Mouse (Mus musculus): ENCODE measurements around the gene AU022252. TPM values are rescaled to one million over a fixed set of nuclear protein-coding genes. Genes with fewer than 3 reads are reported as not detected.

Gene AU022252
- total and polyA plus RNA-seq, 2 experiments: 16.6 to 23.6 TPM

DNA sequence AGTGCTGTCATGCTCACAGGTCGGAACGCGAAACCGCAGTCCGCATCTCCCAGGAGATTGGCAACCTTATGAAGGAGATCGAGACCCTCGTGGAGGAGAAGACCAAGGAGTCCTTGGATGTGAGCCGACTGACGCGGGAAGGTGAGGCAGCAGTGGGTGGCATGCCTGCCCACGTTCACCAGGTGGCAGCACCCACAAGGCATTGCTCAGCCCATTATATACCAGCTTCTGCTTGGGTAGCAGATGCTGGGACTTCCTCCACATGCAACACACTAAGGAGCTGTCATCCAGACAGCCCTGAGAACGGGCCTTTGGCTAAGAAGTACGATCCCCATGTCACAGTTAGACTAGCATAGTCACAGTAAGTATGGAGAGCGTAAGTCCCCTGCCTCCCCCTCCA, 9.2 kb upstream of the AU022252 start:
- Histone ChIP-seq H3K4me1 (ENCODE audit: control insufficient read depth, insufficient read depth, low read length) (peaks cover 6% of the 10 kb centered on the region; the same call in 1 of the 2 replicates), H3K79me2 (ENCODE audit: control insufficient read depth, insufficient read depth, low read length) (no peaks in the 10 kb centered on the region), H3K36me3 (ENCODE audit: control insufficient read depth, insufficient read depth, low read length) (peaks cover 7% of the 10 kb centered on the region; the same call in 1 of the 2 replicates), H3K27me3 (ENCODE audit: control insufficient read depth, insufficient read depth, low read length) (no peaks in the 10 kb centered on the region), H3K4me3 (ENCODE audit: insufficient read depth, low read depth, low read length) (no peak overlapping the region), H3K9ac (ENCODE audit: low read depth, low read length) (no peak overlapping the region), H3K27ac (replicated peaks; ENCODE audit: insufficient read depth, low read depth, low read length) (no peak overlapping the region)
- no peak for DNase-seq (ENCODE audit: extremely low read depth, low read depth, low spot score)
- peak; percentile 78 for TF ChIP-seq CTCF (IDR thresholded peaks at IDR 0.05; ENCODE audit: low read depth, low read length)
- TF ChIP-seq POLR2A (IDR thresholded peaks at IDR 0.05; ENCODE audit: extremely low read depth, insufficient read depth, low read length): no peak
- WGBS: 91% methylated on average over 14 of the region's 14 CpGs

DNA sequence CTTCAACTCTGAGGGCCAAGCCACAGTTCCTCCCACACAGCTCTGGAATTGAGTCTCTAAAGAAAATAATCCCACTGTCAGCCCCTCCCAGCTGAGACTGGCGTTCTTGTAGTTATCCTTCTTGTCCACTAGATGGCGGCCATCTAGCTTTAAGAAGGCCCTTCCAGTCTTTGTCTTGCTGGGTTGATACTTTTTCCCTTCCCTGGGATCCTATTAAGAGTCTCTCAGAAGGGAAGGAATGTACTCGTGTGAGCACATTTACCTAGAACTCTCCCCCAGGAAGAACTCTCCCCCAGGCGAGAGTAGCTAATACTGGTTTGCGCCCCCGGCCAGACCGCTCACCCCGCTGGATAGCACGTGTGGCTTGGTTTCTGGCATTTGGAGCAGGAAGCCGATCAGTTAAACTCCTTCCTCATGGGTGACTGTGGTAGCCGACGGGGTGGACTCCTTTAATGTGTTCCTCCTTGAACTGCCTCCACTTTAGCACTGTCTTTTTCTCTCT, 6.7 kb upstream of the AU022252 start:
- Histone ChIP-seq H3K36me3 (ENCODE audit: control insufficient read depth, insufficient read depth, low read length) (peaks cover 7% of the 10 kb centered on the region; the same call in 1 of the 2 replicates), H3K4me3 (ENCODE audit: insufficient read depth, low read depth, low read length) (peak overlapping the region; percentile 27; the same call in 1 of the 2 replicates), H3K27me3 (ENCODE audit: control insufficient read depth, insufficient read depth, low read length) (no peaks in the 10 kb centered on the region), H3K27ac (replicated peaks; ENCODE audit: insufficient read depth, low read depth, low read length) (no peak overlapping the region), H3K79me2 (ENCODE audit: control insufficient read depth, insufficient read depth, low read length) (no peaks in the 10 kb centered on the region), H3K9ac (ENCODE audit: low read depth, low read length) (no peak overlapping the region; the same call in 1 of the 2 replicates), H3K4me1 (ENCODE audit: control insufficient read depth, insufficient read depth, low read length) (peaks cover 6% of the 10 kb centered on the region; the same call in 1 of the 2 replicates)
- no peak for TF ChIP-seq POLR2A (IDR thresholded peaks at IDR 0.05; ENCODE audit: extremely low read depth, insufficient read depth, low read length)
- TF ChIP-seq CTCF (IDR thresholded peaks at IDR 0.05; ENCODE audit: low read depth, low read length): peak; percentile 54; the same call in 1 of the 2 replicates
- 58% methylated on average over 12 of the region's 12 CpGs for WGBS
- DNase-seq (ENCODE audit: extremely low read depth, low read depth, low spot score): no peak

DNA sequence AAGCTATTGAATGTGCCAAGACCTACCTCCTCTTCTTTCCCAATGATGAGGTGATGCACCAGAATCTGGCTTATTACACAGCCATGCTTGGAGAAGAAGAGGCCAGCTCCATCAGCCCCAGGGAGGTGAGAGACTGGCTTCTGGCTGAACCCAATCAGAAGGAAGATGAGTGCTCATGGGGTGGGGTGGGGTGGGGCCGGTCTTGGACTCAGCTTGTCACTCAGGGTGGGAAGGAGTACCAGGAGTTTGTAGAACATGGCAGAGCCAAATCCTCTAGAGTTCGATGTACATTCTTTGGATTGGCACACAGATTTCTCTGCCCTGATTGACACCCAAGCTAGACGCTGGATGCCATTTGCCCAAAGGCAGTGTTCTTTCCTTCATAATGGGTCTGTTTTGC, 6.1 kb upstream of the AU022252 start:
- H3K79me2 ChIP-seq (ENCODE audit: control insufficient read depth, insufficient read depth, low read length): no peaks in the 10 kb centered on the region
- peaks cover 6% of the 10 kb centered on the region; the same call in 1 of the 2 replicates for H3K4me1 ChIP-seq (ENCODE audit: control insufficient read depth, insufficient read depth, low read length)
- no peak overlapping the region for H3K4me3 ChIP-seq (ENCODE audit: insufficient read depth, low read depth, low read length)
- no peak for DNase-seq (ENCODE audit: extremely low read depth, low read depth, low spot score)
- TF ChIP-seq POLR2A (IDR thresholded peaks at IDR 0.05; ENCODE audit: extremely low read depth, insufficient read depth, low read length): no peak
- no peak for TF ChIP-seq CTCF (IDR thresholded peaks at IDR 0.05; ENCODE audit: low read depth, low read length)
- H3K9ac ChIP-seq (ENCODE audit: low read depth, low read length): no peak overlapping the region
- WGBS: 70% methylated on average over 3 of the region's 3 CpGs
- H3K27me3 ChIP-seq (ENCODE audit: control insufficient read depth, insufficient read depth, low read length): no peaks in the 10 kb centered on the region
- peaks cover 7% of the 10 kb centered on the region; the same call in 1 of the 2 replicates for H3K36me3 ChIP-seq (ENCODE audit: control insufficient read depth, insufficient read depth, low read length)
- no peak overlapping the region for H3K27ac ChIP-seq (replicated peaks; ENCODE audit: insufficient read depth, low read depth, low read length)

DNA sequence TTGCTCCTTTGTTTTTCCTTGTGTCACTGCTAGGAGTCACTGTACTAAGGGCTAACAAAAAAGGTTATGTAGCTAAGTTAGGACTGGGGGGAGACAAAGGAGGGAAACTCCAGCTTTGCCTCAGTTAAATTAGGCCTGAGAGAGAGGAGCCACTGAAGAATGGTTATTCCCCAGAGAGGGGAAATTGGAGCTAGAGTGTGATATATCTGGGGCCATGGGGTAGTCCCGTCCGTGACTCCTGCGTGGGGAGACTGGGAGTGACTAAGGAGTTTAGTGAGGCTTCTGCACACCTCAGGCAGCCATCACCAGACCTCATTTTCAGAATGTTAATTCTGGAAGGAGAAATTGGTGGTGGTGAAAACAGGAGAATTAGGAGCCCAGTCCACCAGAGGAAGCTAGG, 1.8 kb upstream of the AU022252 start:
- 96% methylated on average over 3 of the region's 3 CpGs for WGBS
- Histone ChIP-seq H3K9ac (ENCODE audit: low read depth, low read length) (no peak overlapping the region), H3K36me3 (ENCODE audit: control insufficient read depth, insufficient read depth, low read length) (no peaks in the 10 kb centered on the region; the same call in 1 of the 2 replicates), H3K79me2 (ENCODE audit: control insufficient read depth, insufficient read depth, low read length) (peaks cover 9% of the 10 kb centered on the region; the same call in 1 of the 2 replicates), H3K4me3 (ENCODE audit: insufficient read depth, low read depth, low read length) (no peak overlapping the region), H3K27ac (replicated peaks; ENCODE audit: insufficient read depth, low read depth, low read length) (no peak overlapping the region), H3K4me1 (ENCODE audit: control insufficient read depth, insufficient read depth, low read length) (no peaks in the 10 kb centered on the region; the same call in 1 of the 2 replicates), H3K27me3 (ENCODE audit: control insufficient read depth, insufficient read depth, low read length) (no peaks in the 10 kb centered on the region)
- TF ChIP-seq CTCF (IDR thresholded peaks at IDR 0.05; ENCODE audit: low read depth, low read length) (no peak), POLR2A (IDR thresholded peaks at IDR 0.05; ENCODE audit: extremely low read depth, insufficient read depth, low read length) (no peak)
- no peak for DNase-seq (ENCODE audit: extremely low read depth, low read depth, low spot score)

DNA sequence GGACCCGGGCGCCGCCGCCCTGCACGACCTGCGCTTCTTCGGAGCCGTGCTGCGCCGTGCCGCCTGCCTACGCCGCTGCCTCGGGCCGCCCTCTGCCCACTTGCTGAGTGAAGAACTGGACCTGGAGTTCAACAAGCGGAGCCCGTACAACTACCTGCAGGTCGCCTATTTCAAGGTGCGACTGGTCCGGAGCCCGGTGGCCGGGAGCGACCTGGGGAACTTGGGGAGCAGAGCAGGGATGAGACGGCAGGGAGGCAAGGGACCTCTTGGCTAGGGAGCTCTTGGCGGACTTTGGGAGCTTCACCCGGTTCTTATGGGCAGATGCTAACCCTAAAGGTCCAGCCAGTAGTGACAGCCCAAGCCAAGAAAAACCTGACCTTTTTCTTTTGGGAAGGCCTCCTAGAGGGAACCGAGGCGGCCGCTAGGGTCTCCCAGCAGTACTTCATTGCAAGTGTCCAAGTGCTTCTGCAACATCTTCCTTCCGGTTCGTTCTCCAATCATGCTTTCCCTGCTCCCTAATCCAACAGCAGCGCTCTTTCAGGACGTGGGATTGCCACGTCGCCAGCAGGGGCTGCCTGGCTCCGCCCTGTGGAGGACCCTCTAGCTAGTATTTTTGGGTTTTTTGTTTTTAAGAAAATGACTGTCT, 867 bp upstream of the AU022252 start:
- no peaks in the 10 kb centered on the region; the same call in 1 of the 2 replicates for H3K4me1 ChIP-seq (ENCODE audit: control insufficient read depth, insufficient read depth, low read length)
- H3K27me3 ChIP-seq (ENCODE audit: control insufficient read depth, insufficient read depth, low read length): no peaks in the 10 kb centered on the region
- WGBS: 1% methylated on average over 36 of the region's 36 CpGs
- H3K9ac ChIP-seq (ENCODE audit: low read depth, low read length): peak overlapping the region; percentile 93
- no peak; the same call in 1 of the 2 replicates for TF ChIP-seq CTCF (IDR thresholded peaks at IDR 0.05; ENCODE audit: low read depth, low read length)
- TF ChIP-seq POLR2A (IDR thresholded peaks at IDR 0.05; ENCODE audit: extremely low read depth, insufficient read depth, low read length): no peak
- H3K79me2 ChIP-seq (ENCODE audit: control insufficient read depth, insufficient read depth, low read length): peaks cover 9% of the 10 kb centered on the region; the same call in 1 of the 2 replicates
- DNase-seq (ENCODE audit: extremely low read depth, low read depth, low spot score): peak; percentile 72
- peaks cover 2% of the 10 kb centered on the region; the same call in 1 of the 2 replicates for H3K36me3 ChIP-seq (ENCODE audit: control insufficient read depth, insufficient read depth, low read length)
- H3K27ac ChIP-seq (replicated peaks; ENCODE audit: insufficient read depth, low read depth, low read length): peak overlapping the region; percentile 56
- H3K4me3 ChIP-seq (ENCODE audit: insufficient read depth, low read depth, low read length): peak overlapping the region; percentile 83
